Mouse (Mus musculus): Measurements from ENCODE around the gene Cactin.

Cactin gene

GRCm38 (mm10) chr10:81297845-81298244 is 23.1 kb upstream of the Cactin start:
- peak; percentile 74 for DNase-seq (ENCODE audit: low read depth, low spot score)

GRCm38 (mm10) chr10:81298369-81299100 is 22.4 kb upstream of the Cactin start:
- DNase-seq (ENCODE audit: low read depth, low spot score) = peak; percentile 66

GRCm38 (mm10) chr10:81299585-81300351 is 21.1 kb upstream of the Cactin start:
- no peak for DNase-seq (ENCODE audit: low read depth, low spot score)

- no peak for DNase-seq (ENCODE audit: low read depth, low spot score)
Measured at GRCm38 (mm10) chr10:81300352-81300907, 20.5 kb upstream of the Cactin start.

GRCm38 (mm10) chr10:81301321-81301720 is 19.6 kb upstream of the Cactin start:
- no peak for DNase-seq (ENCODE audit: low read depth, low spot score)

GRCm38 (mm10) chr10:81302288-81302687 is 18.6 kb upstream of the Cactin start:
- DNase-seq (ENCODE audit: low read depth, low spot score) = no peak

GRCm38 (mm10) chr10:81302781-81303218 is 18.1 kb upstream of the Cactin start:
- DNase-seq (ENCODE audit: low read depth, low spot score) = no peak

- no peak for DNase-seq (ENCODE audit: low read depth, low spot score)
Measured at GRCm38 (mm10) chr10:81303258-81303657, 17.6 kb upstream of the Cactin start.

GRCm38 (mm10) chr10:81303761-81304160 is 17.1 kb upstream of the Cactin start:
- DNase-seq (ENCODE audit: low read depth, low spot score) = peak; percentile 73

- peak; percentile 83 for DNase-seq (ENCODE audit: low read depth, low spot score)
Measured at GRCm38 (mm10) chr10:81304597-81305238, 16.2 kb upstream of the Cactin start.

GRCm38 (mm10) chr10:81305663-81306062 is 15.2 kb upstream of the Cactin start:
- no peak for DNase-seq (ENCODE audit: low read depth, low spot score)

- DNase-seq (ENCODE audit: low read depth, low spot score) = no peak
Measured at GRCm38 (mm10) chr10:81306173-81306668, 14.7 kb upstream of the Cactin start.

- no peak for DNase-seq (ENCODE audit: low read depth, low spot score)
Measured at GRCm38 (mm10) chr10:81306837-81307682, 13.8 kb upstream of the Cactin start.

- peak; percentile 73 for DNase-seq (ENCODE audit: low read depth, low spot score)
Measured at GRCm38 (mm10) chr10:81309571-81309970, 11.3 kb upstream of the Cactin start.

- DNase-seq (ENCODE audit: low read depth, low spot score) = no peak
Measured at GRCm38 (mm10) chr10:81313581-81313980, 7.3 kb upstream of the Cactin start.

GRCm38 (mm10) chr10:81314201-81314600 is 6.7 kb upstream of the Cactin start:
- DNase-seq (ENCODE audit: low read depth, low spot score) = no peak

- no peak for DNase-seq (ENCODE audit: low read depth, low spot score)
Measured at GRCm38 (mm10) chr10:81315587-81315986, 5.3 kb upstream of the Cactin start.

GRCm38 (mm10) chr10:81316338-81317060 is 4.4 kb upstream of the Cactin start:
- peak; percentile 57 for DNase-seq (ENCODE audit: low read depth, low spot score)

GRCm38 (mm10) chr10:81317273-81317672 is 3.6 kb upstream of the Cactin start:
- DNase-seq (ENCODE audit: low read depth, low spot score) = peak; percentile 53
